Mouse (Mus musculus) WW6 (cell line): ENCODE data around the gene Dnah7c.

ENCODE experiments used
- DNase-seq: peaks from one replicate; pipeline ENCODE4 v3.0.0-alpha.2; 2013; ENCODE audit warnings: low read depth, low spot score

Gene Dnah7c

DNA sequence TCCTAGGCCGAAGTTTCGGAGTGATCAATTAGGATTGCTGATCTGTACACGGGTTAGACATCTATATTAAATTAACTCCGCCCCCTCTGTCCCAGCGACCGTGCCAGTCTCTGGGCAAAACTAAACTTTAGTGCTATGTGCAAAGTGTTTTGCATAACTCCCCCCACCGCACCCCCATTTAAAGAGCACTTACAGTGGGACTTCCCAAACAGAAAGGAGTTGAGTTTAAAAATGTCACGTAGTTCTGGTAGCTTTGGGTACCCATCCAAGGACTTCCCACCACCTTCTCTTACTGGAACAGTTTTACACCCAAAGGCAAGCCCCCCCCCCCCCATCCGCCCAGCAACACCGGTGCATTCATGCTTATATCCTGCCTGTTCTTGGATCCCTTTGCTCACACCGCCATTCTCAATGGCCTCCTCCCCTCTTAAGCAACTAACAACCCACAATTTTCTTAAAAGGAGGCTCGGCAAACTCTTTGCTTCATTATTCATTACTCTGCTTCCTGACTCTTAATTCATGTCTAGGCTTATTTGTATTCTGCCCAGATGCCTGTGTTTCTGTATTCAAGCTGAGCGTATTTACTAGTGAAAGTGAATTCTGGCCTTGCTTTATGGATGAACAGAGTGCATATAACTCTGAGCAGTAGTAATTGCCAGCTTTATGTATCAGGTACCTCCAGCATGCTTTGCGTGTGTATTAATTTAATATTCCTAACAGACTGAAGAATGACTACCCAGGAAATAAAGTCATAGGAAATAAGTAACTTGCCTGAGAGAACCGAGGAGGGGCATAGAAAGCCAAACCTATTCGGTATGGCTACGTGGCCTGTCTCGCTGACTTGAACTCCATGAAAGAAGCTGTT is 428.9 kb downstream of the Dnah7c start:
- DNase-seq: no peak

DNA sequence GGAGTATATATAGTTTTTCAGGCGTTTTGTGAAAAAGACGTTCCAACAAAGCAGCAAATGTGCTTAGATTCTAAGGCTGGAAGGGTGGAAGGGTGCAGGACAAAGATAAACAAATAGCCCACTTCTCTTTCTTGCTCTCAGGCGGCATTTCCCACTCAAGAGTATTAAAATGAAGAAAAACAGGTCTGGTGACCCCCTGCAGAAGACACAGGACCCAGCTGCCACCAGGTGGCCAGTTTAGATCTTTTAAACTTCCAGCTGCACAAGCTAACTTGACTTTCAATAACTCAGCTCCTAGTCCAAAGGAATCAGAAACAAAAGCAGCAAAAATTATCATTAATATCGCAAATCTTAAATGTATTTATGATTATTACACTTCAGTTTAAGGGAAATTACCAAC is 431.1 kb downstream of the Dnah7c start:
- DNase-seq: no peak
